Mouse (Mus musculus) erythroblast, embryonic 14.5 days (primary cell): ENCODE data around the gene Obsl1. TPM values are rescaled to one million over a fixed set of nuclear protein-coding genes. Genes with fewer than 3 reads are reported as not detected.

Experiments used
- H3K27me3 ChIP-seq: 2 replicates; pipeline ENCODE4 v1.6.1; 2012; ENCODE audit warnings: inconsistent platforms; ENCODE audit not compliant: control insufficient read depth
- H3K36me3 ChIP-seq: 2 replicates; pipeline ENCODE4 v1.6.1; 2012; ENCODE audit warnings: mild to moderate bottlenecking, inconsistent platforms; ENCODE audit not compliant: control insufficient read depth
- H3K4me1 ChIP-seq: 2 replicates; pipeline ENCODE4 v1.6.1; 2012; ENCODE audit warnings: inconsistent platforms; ENCODE audit not compliant: control insufficient read depth
- H3K4me3 ChIP-seq: replicated peaks from 2 replicates; pipeline ENCODE3; 2012; ENCODE audit warnings: moderate library complexity, mild to moderate bottlenecking, inconsistent platforms
- H3K9me3 ChIP-seq: 2 replicates; pipeline ENCODE4 v1.6.1; 2012; ENCODE audit warnings: low read length, inconsistent platforms, mixed read lengths; ENCODE audit not compliant: control insufficient read depth
- GATA1 ChIP-seq: IDR thresholded peaks from 2 replicates; pipeline ENCODE4 v1.6.1; 2012; ENCODE audit warnings: low read length, inconsistent platforms, mixed read lengths
- TAL1 ChIP-seq: IDR thresholded peaks from 3 replicates; pipeline ENCODE4 v1.6.1; 2012; ENCODE audit warnings: low read length, inconsistent platforms, mixed read lengths
- polyA plus RNA-seq: library from polyadenylated mRNA; stranded (reverse); fragments of >175 nt; gene quantifications from 2 replicates; pipeline ENCODE4 v1.2.3, GENCODE M21; 2012

The Obsl1 gene
- polyA plus RNA-seq, 1 experiment = 0.12 TPM

GRCm38 (mm10) chr1:75479635-75479989 lies 26.6 kb downstream of the Obsl1 start:
- H3K4me1 ChIP-seq = peaks cover 32% of the 10 kb centered on the region
- no peak for TF ChIP-seq TAL1
- TF ChIP-seq GATA1 = no peak
- H3K36me3 ChIP-seq = peaks cover 17% of the 10 kb centered on the region
- peaks cover 74% of the 10 kb centered on the region for H3K27me3 ChIP-seq
- H3K9me3 ChIP-seq = no peaks in the 10 kb centered on the region
- H3K4me3 ChIP-seq = peak overlapping the region; percentile 74

GRCm38 (mm10) chr1:75478916-75479634 lies 27.2 kb downstream of the Obsl1 start, which contains the start of the genes Chpf and Tmem198:
Gene Chpf, minus strand, starts transcription at chr1:75479307.
Gene Tmem198, plus strand, starts transcription at chr1:75479532.
- peaks cover 21% of the 10 kb centered on the region for H3K36me3 ChIP-seq
- H3K4me3 ChIP-seq = peak within 1 kb of the TSS; percentile 74
- peaks cover 68% of the 10 kb centered on the region for H3K27me3 ChIP-seq
- H3K4me1 ChIP-seq = peaks cover 32% of the 10 kb centered on the region
- H3K9me3 ChIP-seq = no peaks in the 10 kb centered on the region
- TF ChIP-seq TAL1 = no peak
- TF ChIP-seq GATA1 = no peak

GRCm38 (mm10) chr1:75478497-75478896 lies 27.8 kb downstream of the Obsl1 start:
- H3K27me3 ChIP-seq = peaks cover 63% of the 10 kb centered on the region

GRCm38 (mm10) chr1:75477966-75478290 lies 28.3 kb downstream of the Obsl1 start:
- peaks cover 23% of the 10 kb centered on the region for H3K36me3 ChIP-seq
- no peaks in the 10 kb centered on the region for H3K9me3 ChIP-seq
- peaks cover 32% of the 10 kb centered on the region for H3K4me1 ChIP-seq
- peak overlapping the region; percentile 42 for H3K4me3 ChIP-seq
- TF ChIP-seq GATA1 = no peak
- H3K27me3 ChIP-seq = peaks cover 57% of the 10 kb centered on the region

More at GRCm38 (mm10) chr1:75478497-75478896, 27.8 kb downstream of the Obsl1 start:
- TF ChIP-seq TAL1 = no peak
- TF ChIP-seq GATA1 = no peak
- Histone ChIP-seq H3K9me3 (no peaks in the 10 kb centered on the region), H3K4me1 (peaks cover 32% of the 10 kb centered on the region), H3K4me3 (peak overlapping the region; percentile 74), H3K36me3 (peaks cover 23% of the 10 kb centered on the region)

- H3K4me1 ChIP-seq = peaks cover 32% of the 10 kb centered on the region
- H3K27me3 ChIP-seq = peaks cover 52% of the 10 kb centered on the region
- no peaks in the 10 kb centered on the region for H3K9me3 ChIP-seq
- peak overlapping the region; percentile 42 for H3K4me3 ChIP-seq
- H3K36me3 ChIP-seq = peaks cover 23% of the 10 kb centered on the region
- TF ChIP-seq TAL1 (no peak), GATA1 (no peak)
Measured at GRCm38 (mm10) chr1:75477264-75477965, 28.8 kb downstream of the Obsl1 start.

GRCm38 (mm10) chr1:75476441-75476840 lies 29.8 kb downstream of the Obsl1 start:
- Histone ChIP-seq H3K9me3 (no peaks in the 10 kb centered on the region), H3K4me3 (no peak overlapping the region), H3K4me1 (peaks cover 32% of the 10 kb centered on the region), H3K27me3 (peaks cover 45% of the 10 kb centered on the region), H3K36me3 (peaks cover 23% of the 10 kb centered on the region)
- TF ChIP-seq GATA1 (no peak), TAL1 (no peak)

GRCm38 (mm10) chr1:75469287-75469825 lies 36.9 kb downstream of the Obsl1 start:
- Histone ChIP-seq H3K4me3 (no peak overlapping the region), H3K27me3 (peaks cover 36% of the 10 kb centered on the region), H3K4me1 (peaks cover 17% of the 10 kb centered on the region), H3K9me3 (no peaks in the 10 kb centered on the region), H3K36me3 (peaks cover 3% of the 10 kb centered on the region; the same call in 1 of the 2 replicates)
- TF ChIP-seq GATA1 (no peak), TAL1 (no peak)

GRCm38 (mm10) chr1:75467215-75467927 lies 38.9 kb downstream of the Obsl1 start:
- no peak overlapping the region for H3K4me3 ChIP-seq
- H3K36me3 ChIP-seq = no peaks in the 10 kb centered on the region
- TF ChIP-seq TAL1 (no peak), GATA1 (no peak)
- H3K4me1 ChIP-seq = peaks cover 37% of the 10 kb centered on the region
- H3K27me3 ChIP-seq = peaks cover 36% of the 10 kb centered on the region
- H3K9me3 ChIP-seq = no peaks in the 10 kb centered on the region
